Mouse (Mus musculus): ENCODE data around the gene Cry2. TPM values are rescaled to one million over a fixed set of nuclear protein-coding genes. Genes with fewer than 3 reads are reported as not detected.

Cry2 gene
- total and polyA plus RNA-seq, 3 experiments, result 32.9 to 53.8 (median 45.1) TPM

- peak; percentile 56 for DNase-seq
Observed at GRCm38 (mm10) chr2:92445890-92446289, 12.0 kb upstream of the Cry2 start.

DNA sequence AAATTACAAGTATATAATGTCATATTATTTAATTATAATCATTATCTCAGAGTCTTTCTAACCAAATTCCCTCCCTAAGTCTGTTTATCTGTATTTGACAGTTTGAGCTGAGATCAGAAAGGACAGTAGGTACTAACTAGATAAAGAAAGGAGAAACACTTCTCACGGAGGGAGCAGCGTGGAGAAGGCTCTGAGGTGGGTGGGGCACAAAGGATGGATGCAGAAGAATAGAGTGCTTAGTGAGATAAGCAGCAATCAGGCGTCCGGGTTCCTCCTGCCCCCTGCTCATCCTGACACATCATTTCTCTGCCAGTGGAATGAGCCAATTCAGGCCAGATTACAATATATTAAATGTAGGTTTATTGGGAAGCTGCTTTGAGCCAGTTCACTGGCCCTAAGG is 10.5 kb upstream of the Cry2 start:
- no peak for DNase-seq

GRCm38 (mm10) chr2:92443313-92443712 is 9.5 kb upstream of the Cry2 start:
- DNase-seq, result no peak

DNA sequence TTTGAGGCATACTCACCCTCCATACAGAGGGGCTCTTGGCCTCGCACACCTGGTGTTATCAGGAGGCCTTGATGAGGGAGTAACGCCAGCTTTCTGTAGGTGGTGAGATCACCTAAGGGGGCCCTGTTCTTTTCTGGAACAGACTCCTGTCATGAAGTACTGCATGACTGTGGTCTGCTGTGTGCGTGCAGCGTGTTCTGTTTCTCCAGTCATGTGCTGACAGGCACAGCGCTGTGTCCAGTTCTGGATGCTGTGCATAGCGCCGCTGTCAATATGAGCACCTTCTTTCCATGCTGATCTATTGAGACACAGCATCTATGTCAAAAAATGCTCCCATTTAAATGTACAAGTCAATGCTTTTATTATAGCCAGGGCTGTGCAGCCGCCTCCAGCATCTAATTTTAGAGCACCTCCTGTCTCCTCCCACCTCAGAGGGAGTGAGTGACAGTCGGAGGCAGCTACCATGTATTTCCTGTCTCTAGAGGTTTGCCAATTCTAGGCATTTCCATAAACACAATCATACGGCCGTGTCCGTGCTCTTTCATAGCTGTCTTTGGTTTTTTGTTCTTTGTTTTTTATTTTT is 8.7 kb upstream of the Cry2 start:
- DNase-seq, result no peak

DNA sequence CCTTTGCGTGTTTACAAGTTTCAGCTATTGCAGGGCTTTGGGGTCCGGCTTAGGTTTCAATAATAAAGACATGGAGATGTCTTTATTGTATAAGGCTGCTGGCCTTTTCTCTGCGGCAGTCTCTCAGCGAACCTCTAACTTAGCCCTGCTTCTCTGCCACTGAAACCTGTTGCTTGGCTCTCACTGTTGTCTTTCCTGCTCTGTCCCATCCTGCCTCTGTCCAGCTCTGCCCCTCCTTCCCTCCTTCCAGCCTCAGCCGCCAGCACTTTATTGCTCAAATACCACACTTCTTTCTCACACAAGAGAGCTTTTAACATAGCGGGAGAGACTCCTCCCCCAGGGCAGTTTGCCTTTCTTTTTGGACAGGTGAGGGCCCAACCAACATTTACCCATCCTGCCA is 6.6 kb upstream of the Cry2 start:
- DNase-seq, result no peak

GRCm38 (mm10) chr2:92438567-92438966 is 4.7 kb upstream of the Cry2 start:
- no peak for DNase-seq

- DNase-seq, result peak; percentile 83
Observed at GRCm38 (mm10) chr2:92437875-92438274, 4.0 kb upstream of the Cry2 start.

DNA sequence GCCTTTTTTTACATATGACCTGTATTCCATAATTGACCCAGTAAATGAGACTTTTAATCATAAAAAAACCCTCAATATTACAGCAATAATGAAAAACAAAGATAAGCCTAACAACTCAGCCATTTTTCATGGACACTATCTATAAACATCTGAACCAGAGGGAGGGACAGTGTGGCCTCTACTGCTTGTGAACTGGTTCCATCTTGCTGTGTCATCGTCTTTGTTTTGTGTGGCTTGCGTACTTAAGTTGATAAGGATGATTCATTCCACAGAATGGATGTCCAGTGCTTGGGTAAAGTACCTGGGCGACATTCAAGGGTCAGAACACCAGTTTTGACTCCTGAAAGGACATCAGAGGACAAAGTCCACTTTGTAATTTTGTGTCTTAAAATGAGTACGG is 3.5 kb upstream of the Cry2 start:
- DNase-seq, result no peak

DNA sequence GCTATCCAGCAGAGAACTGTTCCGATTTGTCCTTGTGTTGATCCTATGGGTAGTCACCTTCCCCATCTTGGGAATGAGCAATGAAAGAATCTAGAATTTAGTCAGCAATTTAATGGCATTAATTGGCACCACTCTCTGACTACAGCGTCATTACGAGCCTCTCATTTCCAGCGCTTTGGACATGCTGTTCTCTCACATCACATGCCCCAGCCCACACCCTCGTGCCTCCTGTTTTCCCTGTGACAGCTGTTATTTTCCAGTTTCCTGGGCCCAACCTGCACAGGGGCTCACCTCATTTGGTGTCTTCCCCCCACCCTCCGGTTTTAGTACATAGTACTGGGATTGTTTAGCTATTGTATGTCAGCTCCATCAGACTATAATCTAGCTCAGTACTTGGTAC is 1.2 kb upstream of the Cry2 start:
- DNase-seq, result no peak

GRCm38 (mm10) chr2:92434375-92434745 is 517 bp upstream of the Cry2 start:
- DNase-seq, result no peak

- peak; percentile 62 for DNase-seq
Observed at GRCm38 (mm10) chr2:92432299-92433295, 1.2 kb downstream of the Cry2 start.

- DNase-seq, result no peak
Observed at GRCm38 (mm10) chr2:92431611-92432179, 2.1 kb downstream of the Cry2 start.

- DNase-seq, result peak; percentile 63
Observed at GRCm38 (mm10) chr2:92430723-92431541, 2.9 kb downstream of the Cry2 start.

GRCm38 (mm10) chr2:92430089-92430488 is 3.8 kb downstream of the Cry2 start:
- DNase-seq, result no peak

GRCm38 (mm10) chr2:92427882-92428281 is 6.0 kb downstream of the Cry2 start:
- DNase-seq, result peak; percentile 89

- DNase-seq, result no peak
Observed at GRCm38 (mm10) chr2:92426426-92426825, 7.4 kb downstream of the Cry2 start.

DNA sequence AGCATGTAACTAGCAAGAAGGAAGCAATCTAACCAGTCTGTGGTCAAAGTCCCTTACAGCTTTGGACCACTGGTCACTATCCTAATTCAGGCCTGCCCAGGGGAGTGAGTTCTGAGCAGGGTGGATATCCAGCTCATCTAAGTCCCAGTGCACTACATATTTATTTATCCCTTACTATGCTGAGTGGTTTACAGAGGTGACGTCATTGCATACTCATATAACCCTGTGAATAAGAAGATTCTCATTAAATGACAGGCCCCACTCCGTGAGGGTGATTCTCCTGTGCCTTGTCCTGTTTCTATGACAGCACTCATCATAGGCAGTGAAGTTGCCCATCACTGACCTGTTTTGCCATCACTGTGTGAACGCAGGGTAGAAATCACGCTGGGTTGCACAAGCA is 8.5 kb downstream of the Cry2 start:
- DNase-seq, result peak; percentile 10

DNA sequence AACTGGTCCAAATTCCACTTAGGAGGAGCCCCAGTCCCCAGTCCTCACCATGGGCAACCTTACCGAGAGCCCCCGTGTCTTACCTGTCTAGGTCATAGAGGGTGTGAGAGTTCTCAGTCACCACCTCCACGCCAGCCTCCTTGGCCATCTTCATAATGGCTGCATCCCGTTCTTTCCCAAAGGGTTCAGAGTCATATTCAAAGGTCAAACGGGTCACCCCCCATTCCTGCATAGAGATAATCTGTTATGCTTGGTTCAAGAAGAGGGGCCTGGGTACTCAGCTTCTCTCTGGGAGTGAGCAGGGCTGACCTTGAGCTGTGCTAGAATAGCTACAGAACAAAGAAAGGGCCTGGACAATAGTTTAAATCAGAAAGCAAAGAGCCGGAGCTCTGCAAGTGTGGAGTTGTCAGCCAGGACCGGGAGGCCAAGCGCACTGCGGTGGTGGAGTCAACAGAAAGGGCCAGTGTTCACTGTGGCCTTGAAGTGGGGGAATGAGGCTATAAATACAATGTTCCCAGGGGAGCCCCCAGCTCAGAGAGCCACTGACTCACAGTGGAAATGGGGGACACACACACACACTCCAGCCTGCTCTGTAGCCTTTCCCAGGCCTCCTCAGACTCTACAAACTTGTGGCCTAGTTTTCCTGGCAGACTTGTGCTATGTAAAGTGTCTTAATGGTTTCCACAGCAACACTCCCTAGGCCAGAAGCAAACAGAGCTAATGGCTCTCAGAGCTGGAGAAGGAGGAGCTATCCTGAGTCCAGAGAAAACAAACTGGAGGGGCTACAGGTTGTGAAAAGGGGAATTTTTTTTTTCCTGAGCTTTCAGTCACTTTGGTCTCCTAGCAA is 9.2 kb downstream of the Cry2 start:
- DNase-seq, result peak; percentile 82

DNA sequence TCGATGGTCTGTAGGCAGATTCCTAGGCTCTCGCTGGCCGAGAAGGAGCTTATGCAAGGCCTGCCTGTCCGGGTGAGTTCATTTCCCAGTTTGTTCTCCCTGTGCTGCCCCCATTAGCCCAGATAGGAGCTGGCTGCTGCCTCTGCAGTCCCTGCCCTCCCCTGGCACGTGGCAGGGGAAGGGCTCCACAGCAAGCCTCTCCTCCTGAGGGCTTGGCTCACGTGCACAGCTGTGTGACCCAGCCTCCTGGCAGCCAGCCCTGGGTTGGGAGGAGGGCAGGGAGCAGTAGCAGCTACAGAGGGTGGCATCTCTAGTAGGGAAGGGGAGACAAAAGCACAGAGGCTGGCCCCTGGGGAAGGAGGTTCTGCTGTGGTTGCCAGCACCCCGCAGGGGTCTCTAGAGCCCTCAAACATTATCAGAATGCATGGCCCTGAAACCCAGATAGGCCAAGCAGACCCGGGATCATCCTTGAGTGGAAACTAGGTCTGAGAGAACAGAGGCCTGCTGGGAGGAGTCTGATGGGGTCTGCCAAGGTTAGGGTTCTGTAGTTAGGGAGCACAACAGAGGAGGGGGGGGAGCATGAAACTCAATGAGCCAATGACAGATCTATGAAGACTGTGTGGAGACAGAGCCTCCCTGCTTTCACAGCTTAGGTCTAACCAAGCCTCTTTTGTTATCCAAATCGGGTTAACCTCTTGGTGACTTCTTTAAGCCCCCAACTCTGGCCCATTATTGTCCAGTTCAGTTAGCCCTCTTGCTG is 10.0 kb downstream of the Cry2 start:
- peak; percentile 99 for DNase-seq

GRCm38 (mm10) chr2:92423156-92423555 is 10.7 kb downstream of the Cry2 start:
- DNase-seq, result peak; percentile 10

Data from adrenal gland, adult 2 months (tissue).